Mouse (Mus musculus) liver, adult 2 months (tissue): ENCODE measurements around the gene Tbck. TPM values are rescaled to one million over a fixed set of nuclear protein-coding genes. Genes with fewer than 3 reads are reported as not detected.

Experiments used
- DNase-seq: peaks from one replicate; pipeline ENCODE4 v3.0.0-alpha.2; 2011; ENCODE audit warnings: low read depth, low spot score; ENCODE audit errors: extremely low read depth
- H3K27ac ChIP-seq: fragments of 200-500 bp; replicated peaks from 2 replicates; pipeline ENCODE4 v1.5.1; 2012; ENCODE audit warnings: low read depth, mild to moderate bottlenecking, control low read depth, inconsistent platforms, low read length; ENCODE audit not compliant: insufficient read depth
- H3K27me3 ChIP-seq: fragments of 200-500 bp; 2 replicates; pipeline ENCODE4 v1.6.1; 2012; ENCODE audit warnings: mild to moderate bottlenecking, moderate library complexity, low read length, inconsistent platforms; ENCODE audit not compliant: control insufficient read depth, insufficient read depth
- H3K36me3 ChIP-seq: fragments of 200-500 bp; 2 replicates; pipeline ENCODE4 v1.6.1; 2012; ENCODE audit warnings: low read length, inconsistent platforms; ENCODE audit not compliant: control insufficient read depth, insufficient read depth
- H3K4me1 ChIP-seq: fragments of 200-500 bp; 2 replicates; pipeline ENCODE4 v1.6.1; 2011; ENCODE audit warnings: low read length; ENCODE audit not compliant: control insufficient read depth, insufficient read depth
- H3K4me3 ChIP-seq: fragments of 200-500 bp; 2 replicates; pipeline ENCODE4 v1.5.1; 2011; ENCODE audit warnings: low read depth, mild to moderate bottlenecking, control low read depth, low read length, moderate library complexity; ENCODE audit not compliant: insufficient read depth
- H3K79me2 ChIP-seq: fragments of 200-500 bp; 2 replicates; pipeline ENCODE4 v1.6.1; 2012; ENCODE audit warnings: inconsistent platforms, mild to moderate bottlenecking, low read length, moderate library complexity; ENCODE audit not compliant: control insufficient read depth, insufficient read depth
- H3K9ac ChIP-seq: fragments of 200-500 bp; 2 replicates; pipeline ENCODE4 v1.6.1; 2012; ENCODE audit warnings: low read depth, mild to moderate bottlenecking, control low read depth, inconsistent platforms, low read length
- CTCF ChIP-seq: fragments of 200-500 bp; IDR thresholded peaks from 2 replicates; pipeline ENCODE4 v1.5.1; 2011; ENCODE audit warnings: low read depth, low read length, control low read depth
- POLR2A ChIP-seq: fragments of 200-500 bp; IDR thresholded peaks from 2 replicates; pipeline ENCODE4 v1.6.1; 2011; ENCODE audit warnings: low read length, control low read depth; ENCODE audit not compliant: insufficient read depth; ENCODE audit errors: extremely low read depth
- WGBS: fragments of 180-500 bp; shearing (Covaris S2); methylation state at CpG from one replicate; pipeline ENCODE4 v1.1.7; 2018; 5-methylcytosine and 5-hydroxymethylcytosine counted together
- polyA plus RNA-seq: library from polyadenylated mRNA; depleted of rRNA; stranded (reverse); fragments of >200 nt; gene quantifications from 2 replicates; pipeline ENCODE4 v1.2.3, GENCODE M21; 2012
- total RNA-seq: library from RNA; depleted of rRNA; stranded (reverse); fragments of >200 nt; gene quantifications from 2 replicates; pipeline ENCODE4 v1.2.3, GENCODE M21; 2014

Gene Tbck
- total and polyA plus RNA-seq, 2 experiments: 2.5 to 10.7 TPM

- Histone ChIP-seq H3K9ac (no peak overlapping the region), H3K79me2 (no peaks in the 10 kb centered on the region), H3K4me3 (no peak overlapping the region), H3K27ac (no peak overlapping the region), H3K36me3 (no peaks in the 10 kb centered on the region), H3K4me1 (no peaks in the 10 kb centered on the region), H3K27me3 (no peaks in the 10 kb centered on the region)
- no peak for TF ChIP-seq POLR2A
- no peak for TF ChIP-seq CTCF
- WGBS: 72% methylated on average over 28 of the region's 28 CpGs
- DNase-seq: no peak
These were observed 168.1 kb downstream of the Tbck start for GRCm38 (mm10) chr3:132851841-132852728.

GRCm38 (mm10) chr3:132854271-132854670 lies 170.3 kb downstream of the Tbck start:
- H3K4me1 ChIP-seq: no peaks in the 10 kb centered on the region
- no peak overlapping the region for H3K27ac ChIP-seq
- TF ChIP-seq CTCF (no peak), POLR2A (no peak)
- WGBS: 91% methylated on average over 9 of the region's 9 CpGs
- H3K27me3 ChIP-seq: no peaks in the 10 kb centered on the region
- H3K4me3 ChIP-seq: no peak overlapping the region
- H3K79me2 ChIP-seq: no peaks in the 10 kb centered on the region
- no peak for DNase-seq
- H3K9ac ChIP-seq: no peak overlapping the region
- H3K36me3 ChIP-seq: no peaks in the 10 kb centered on the region

GRCm38 (mm10) chr3:132855458-132856212 lies 171.7 kb downstream of the Tbck start:
- WGBS: 78% methylated on average over 9 of the region's 9 CpGs
- no peak for TF ChIP-seq POLR2A
- TF ChIP-seq CTCF: no peak
- no peak overlapping the region for H3K27ac ChIP-seq
- H3K4me3 ChIP-seq: no peak overlapping the region
- H3K36me3 ChIP-seq: no peaks in the 10 kb centered on the region
- H3K27me3 ChIP-seq: no peaks in the 10 kb centered on the region
- no peak overlapping the region for H3K9ac ChIP-seq
- DNase-seq: no peak
- no peaks in the 10 kb centered on the region for H3K79me2 ChIP-seq
- H3K4me1 ChIP-seq: 0 out of 2 replicates have a peak, but pooled peaks cover 2% of the 10 kb centered on the region

GRCm38 (mm10) chr3:132856651-132857050 lies 172.7 kb downstream of the Tbck start:
- no peak for DNase-seq
- Histone ChIP-seq H3K4me3 (no peak overlapping the region), H3K79me2 (no peaks in the 10 kb centered on the region), H3K27ac (no peak overlapping the region), H3K9ac (no peak overlapping the region), H3K27me3 (no peaks in the 10 kb centered on the region), H3K36me3 (no peaks in the 10 kb centered on the region), H3K4me1 (0 out of 2 replicates have a peak, but pooled peaks cover 2% of the 10 kb centered on the region)
- TF ChIP-seq CTCF (no peak), POLR2A (no peak)
- 56% methylated on average over 6 of the region's 6 CpGs for WGBS

- H3K27ac ChIP-seq: no peak overlapping the region
- TF ChIP-seq POLR2A (no peak), CTCF (no peak)
- WGBS: 84% methylated on average over 11 of the region's 11 CpGs
- H3K27me3 ChIP-seq: no peaks in the 10 kb centered on the region
- no peaks in the 10 kb centered on the region for H3K79me2 ChIP-seq
- no peaks in the 10 kb centered on the region for H3K36me3 ChIP-seq
- H3K4me1 ChIP-seq: 0 out of 2 replicates have a peak, but pooled peaks cover 2% of the 10 kb centered on the region
- H3K4me3 ChIP-seq: no peak overlapping the region
- H3K9ac ChIP-seq: no peak overlapping the region
- DNase-seq: no peak
These were observed 174.9 kb downstream of the Tbck start for GRCm38 (mm10) chr3:132858849-132859248.

GRCm38 (mm10) chr3:132859573-132859972 lies 175.6 kb downstream of the Tbck start:
- no peaks in the 10 kb centered on the region for H3K36me3 ChIP-seq
- H3K4me3 ChIP-seq: no peak overlapping the region
- no peaks in the 10 kb centered on the region for H3K79me2 ChIP-seq
- no peak for DNase-seq
- no peaks in the 10 kb centered on the region for H3K27me3 ChIP-seq
- peaks cover 5% of the 10 kb centered on the region; the same call in 1 of the 2 replicates for H3K4me1 ChIP-seq
- 80% methylated on average over 7 of the region's 7 CpGs for WGBS
- TF ChIP-seq POLR2A (no peak), CTCF (no peak)
- no peak overlapping the region for H3K9ac ChIP-seq
- no peak overlapping the region for H3K27ac ChIP-seq
